Mouse (Mus musculus) gastrocnemius, postnatal 36 days (tissue): ENCODE results near the gene Gm11733. TPM values are rescaled to one million over a fixed set of nuclear protein-coding genes. Genes with fewer than 3 reads are reported as not detected.
A peak's percentile ranks its signal among the peaks of the same experiment; 100 is the strongest.

ENCODE experiments used
- DNase-seq, 2 experiments: peaks; one replicate each; pipeline ENCODE4 v3.0.0; 2022
- intact Hi-C: fragments of 180-260 bp; cut with DNase I; formaldehyde crosslinking; loops from one replicate; pipeline ENCODE4 v1.15.1; 2025
- total RNA-seq, 2 experiments: library from RNA; stranded (reverse); gene quantifications; 2 replicates each; pipeline ENCODE4 v1.2.3; 2021

The Gm11733 gene
- total RNA-seq, 2 experiments from 2014 or later = not detected

DNA sequence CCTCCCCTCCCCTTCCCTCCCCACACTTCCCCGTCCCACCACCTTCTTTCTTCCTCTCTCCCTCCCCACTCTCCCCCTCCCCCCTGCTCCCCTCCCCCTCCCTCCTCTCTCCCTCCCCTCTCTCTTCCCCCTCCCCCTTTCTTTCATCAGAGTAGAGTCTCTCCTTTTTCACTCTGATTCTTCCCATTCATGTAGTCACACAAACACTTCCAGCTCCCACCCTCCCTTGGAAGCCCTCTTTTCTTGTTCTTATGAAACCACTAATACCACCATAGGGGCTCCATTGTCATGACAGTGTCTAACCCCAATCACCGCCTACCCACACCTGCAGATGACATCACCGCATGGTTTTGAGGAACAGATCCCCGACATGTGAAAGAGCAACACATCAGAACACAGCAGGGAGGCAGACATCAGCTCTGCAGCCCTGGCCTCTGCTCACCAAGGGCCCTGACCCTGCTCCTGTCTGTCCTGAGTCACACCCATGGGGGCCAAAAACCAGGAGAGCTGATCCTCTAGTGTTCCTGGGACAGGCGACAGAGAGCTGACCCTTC, 7.5 kb upstream of the Gm11733 start:
- intact Hi-C loops = no loop called here
- no peak for DNase-seq

DNA sequence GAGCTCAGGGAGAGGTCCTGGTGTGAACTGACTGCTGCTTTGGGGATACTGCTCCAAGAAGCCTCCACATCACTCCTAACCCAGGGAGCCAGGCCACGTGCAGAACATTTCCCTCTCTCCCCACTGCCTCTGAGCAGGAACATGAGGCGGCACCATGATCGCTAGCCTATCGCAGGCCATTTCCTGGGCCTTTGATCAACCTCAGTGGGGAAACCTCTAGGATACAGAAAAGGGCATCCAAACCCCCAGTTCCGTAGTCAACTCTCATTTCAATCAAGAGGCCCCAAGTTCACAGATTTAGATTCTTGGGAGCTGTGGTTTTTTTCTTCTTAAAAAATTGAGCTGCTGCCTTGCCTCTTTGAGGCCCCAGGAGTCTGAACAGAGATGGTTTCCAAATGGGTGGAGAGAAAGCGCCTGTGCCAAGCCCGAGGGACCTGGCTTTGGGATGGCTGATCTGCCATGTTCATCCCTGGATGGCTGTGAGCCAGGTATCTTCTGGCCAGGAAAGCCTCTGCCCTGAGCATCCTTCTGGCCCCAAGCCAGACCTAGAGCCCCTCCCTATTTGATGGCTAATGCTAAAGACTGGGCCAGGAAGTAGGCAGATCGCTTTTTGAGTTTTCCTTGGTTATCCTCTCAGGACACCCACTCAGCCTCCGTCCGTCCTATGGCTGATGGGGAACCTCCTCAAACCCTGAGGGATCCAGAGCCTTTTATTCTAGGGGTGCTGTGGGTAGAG, 5.7 kb upstream of the Gm11733 start:
- intact Hi-C loops = no loop called here
- DNase-seq = peak; percentile 35 to 51

DNA sequence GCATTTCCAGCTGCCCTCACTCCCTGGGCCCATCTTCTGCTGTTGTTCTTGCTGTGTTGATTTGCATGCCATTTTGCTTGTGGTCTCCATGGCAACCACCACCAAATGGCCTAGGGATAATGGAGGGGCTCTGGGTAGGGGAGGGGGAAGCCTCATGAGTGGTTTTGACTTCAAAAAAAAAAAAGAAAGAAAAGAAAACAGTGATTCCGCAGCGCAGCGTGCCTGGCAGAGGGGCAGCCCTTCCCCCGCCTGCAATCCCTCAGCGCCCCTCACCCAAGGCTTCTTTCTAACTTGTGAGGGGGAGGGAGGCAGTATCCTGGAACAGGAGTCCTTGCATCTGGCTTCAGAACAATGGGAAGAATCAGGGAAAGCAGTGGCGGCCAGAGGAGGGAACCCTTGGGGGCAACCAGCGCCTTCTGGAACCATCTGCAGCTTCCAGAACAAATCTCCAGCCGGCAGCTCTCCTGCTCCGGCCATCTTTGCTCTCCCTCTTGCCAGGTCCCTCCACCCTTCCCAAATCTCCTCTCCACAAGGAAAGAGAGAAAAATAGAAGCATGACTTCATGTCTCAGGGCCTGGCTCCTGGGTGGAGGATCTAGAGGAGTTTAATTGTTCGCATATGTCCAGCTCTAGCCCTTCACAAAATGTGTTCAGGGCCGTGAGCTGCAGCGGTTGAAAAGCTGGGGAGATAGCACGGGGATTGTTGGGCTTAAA, 5.0 kb upstream of the Gm11733 start:
- DNase-seq = peak; percentile 39 to 58
- intact Hi-C loops = no loop called here

DNA sequence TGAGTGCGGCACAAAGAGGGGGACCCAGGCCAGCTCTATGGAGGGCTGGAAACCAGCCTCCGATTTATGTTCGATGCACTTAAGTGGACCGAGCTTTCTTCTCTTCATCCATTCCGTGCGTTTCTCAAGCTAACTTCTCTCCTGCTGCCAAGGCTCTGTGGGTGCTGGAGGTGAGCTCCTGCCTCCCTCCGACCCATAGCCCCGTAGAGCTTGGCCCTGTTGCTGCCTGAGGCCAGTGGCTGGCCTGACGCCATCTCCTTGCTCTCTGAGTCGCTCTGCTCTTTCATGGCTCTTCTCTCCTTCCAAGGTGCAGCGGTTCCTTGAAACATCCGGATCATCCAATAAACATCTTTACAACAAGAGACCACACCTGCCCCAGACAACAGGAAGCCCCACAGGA, 4.4 kb upstream of the Gm11733 start:
- no peak for DNase-seq
- intact Hi-C loops = loop anchor here (5.0 kb wide), 1 partner anchor 173 kb away; the partner anchor contains the start of gene Tnrc6c

DNA sequence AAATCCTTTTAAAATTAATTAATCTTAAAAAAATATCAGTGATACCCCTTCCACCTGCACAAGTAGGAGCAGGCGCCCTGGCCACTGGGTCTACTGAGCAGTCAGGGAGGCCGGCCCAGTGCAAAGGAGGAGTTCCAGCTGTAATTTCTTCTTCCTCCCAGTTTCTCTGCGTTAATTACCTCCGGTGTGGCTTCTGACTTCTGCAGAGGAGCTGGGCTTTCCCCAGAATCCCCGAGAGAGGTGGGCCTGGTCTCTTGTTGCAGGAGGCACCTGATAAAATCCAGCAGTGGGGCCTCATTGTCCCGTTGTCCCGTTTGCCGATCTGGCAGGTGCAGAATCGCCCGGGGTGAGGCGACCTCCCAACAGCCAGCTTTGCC, 1.9 kb upstream of the Gm11733 start:
- no peak for DNase-seq

DNA sequence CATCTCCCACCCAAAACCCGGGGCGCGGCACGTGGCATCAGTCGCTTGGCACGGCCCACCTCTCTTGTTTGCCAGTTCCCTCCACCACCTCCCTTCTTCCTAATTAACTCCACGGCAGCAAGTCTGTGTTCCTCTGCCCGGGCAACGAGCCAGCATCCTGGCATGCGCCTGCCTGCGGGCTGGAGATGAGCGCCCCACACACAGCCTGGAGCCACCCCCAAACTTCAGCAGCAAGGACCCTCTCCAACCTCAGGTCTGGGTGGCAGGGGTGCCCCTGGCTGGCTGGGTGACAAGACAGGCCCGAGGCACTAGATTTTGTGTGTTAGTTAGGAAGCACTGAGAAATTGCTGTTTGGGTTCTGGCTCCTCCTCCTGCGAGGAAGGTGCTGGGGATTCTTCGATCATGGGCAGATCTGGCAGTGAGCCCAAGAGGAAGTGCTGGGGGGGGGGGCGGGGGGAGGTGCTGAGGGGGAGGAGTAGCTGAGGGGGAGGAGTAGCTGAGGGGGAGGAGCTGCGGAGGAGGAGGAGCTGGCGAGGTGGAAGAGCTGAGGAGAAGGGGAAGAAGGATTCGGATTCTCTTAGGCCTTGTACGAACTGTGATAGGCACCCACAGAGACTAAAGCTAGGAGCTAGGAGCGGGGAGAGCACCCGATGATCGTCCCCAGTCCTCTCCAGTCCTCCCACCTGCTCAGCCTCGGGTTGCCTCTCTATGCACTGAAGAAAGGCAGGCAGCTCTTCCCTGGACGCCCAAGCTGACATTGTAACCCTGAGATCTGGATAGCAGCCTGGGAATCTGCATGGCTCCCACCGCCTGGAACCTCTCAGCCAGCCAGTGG, 1.3 kb upstream of the Gm11733 start:
- intact Hi-C loops = loop anchor here (5.0 kb wide), 1 partner anchor 169 kb away; the partner anchor contains the start of gene Tnrc6c
- peak; percentile 53 to 60 for DNase-seq

More for the DNA sequence above, 1.9 kb upstream of the Gm11733 start:
- intact Hi-C loops = loop anchor here (5.0 kb wide), 1 partner anchor 170 kb away; the partner anchor contains the start of gene Tnrc6c

DNA sequence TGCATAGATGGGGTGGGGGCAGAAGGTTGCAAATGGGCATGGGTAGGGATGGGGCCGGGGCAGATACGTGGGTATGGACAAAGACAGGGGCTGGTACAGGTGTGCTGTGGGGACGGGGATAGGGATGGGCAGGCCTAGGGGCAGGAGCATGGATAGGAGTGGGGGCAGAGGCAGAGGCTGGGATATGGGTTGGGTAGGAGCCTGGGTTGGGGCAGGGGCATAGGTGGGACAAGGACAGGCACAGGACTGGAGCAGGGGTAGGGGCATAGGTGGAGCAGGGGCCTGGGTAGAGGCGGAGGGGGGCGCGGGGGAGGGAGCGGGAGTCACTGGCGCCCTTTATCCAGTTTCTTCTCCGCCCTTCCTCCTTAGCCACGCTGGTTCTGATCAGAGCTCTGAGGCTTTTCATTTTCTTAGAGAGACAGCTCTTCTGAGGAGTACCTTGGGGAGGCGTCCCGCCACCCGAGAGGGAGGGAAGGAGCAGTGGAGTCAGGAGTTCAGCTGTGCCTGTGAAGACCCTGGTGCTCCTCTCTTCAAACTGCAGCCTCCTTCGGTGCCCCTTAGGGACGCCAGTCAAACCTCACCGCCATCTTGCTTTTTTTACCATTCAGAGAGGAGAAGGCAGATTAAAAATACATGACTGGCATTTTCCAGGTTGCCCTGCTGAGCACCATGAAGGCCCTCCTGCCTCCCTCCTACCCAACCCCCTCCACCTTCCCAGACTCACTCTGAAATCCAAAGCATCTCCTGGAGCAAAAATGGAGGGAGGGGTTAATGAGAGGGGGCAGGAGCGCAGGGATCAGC, 7.4 kb downstream of the Gm11733 start:
- no peak for DNase-seq
- intact Hi-C loops = no loop called here

DNA sequence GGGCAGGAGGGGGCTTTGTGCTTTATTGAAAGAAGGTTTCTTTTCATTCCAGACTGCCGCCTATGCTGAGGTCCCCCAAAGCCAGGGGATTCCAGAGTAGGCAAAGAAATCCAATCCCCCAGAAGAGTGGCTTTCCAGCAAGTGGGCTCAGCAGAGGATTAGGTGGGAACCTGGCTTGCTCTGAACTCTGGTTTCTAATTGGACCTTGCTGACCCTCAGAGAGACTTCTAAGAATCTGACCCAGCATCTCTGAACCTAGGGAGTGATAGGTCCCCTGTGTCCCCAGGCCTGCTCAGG, 8.0 kb downstream of the Gm11733 start:
- no peak for DNase-seq
- intact Hi-C loops = no loop called here

DNA sequence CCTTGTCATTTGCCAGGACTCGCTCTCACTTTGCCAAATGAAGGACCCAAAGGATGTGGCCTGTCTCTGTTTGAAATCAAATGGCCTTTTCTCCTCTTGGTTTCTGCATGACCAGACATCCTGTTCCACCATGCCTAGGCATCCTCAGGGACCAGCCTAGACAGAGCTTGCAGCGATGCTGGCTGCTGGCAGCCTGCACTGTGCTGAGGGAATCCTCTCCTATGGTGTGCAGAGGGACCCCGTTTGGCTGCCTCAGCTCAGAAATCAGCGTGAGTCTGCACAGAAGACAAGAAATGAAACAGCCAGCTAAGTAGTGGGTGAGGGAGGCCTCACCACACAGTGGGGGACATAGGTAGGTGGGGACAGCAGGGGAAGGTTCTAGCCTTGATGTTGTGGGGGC, 12.6 kb downstream of the Gm11733 start:
- intact Hi-C loops = no loop called here
- DNase-seq = no peak

DNA sequence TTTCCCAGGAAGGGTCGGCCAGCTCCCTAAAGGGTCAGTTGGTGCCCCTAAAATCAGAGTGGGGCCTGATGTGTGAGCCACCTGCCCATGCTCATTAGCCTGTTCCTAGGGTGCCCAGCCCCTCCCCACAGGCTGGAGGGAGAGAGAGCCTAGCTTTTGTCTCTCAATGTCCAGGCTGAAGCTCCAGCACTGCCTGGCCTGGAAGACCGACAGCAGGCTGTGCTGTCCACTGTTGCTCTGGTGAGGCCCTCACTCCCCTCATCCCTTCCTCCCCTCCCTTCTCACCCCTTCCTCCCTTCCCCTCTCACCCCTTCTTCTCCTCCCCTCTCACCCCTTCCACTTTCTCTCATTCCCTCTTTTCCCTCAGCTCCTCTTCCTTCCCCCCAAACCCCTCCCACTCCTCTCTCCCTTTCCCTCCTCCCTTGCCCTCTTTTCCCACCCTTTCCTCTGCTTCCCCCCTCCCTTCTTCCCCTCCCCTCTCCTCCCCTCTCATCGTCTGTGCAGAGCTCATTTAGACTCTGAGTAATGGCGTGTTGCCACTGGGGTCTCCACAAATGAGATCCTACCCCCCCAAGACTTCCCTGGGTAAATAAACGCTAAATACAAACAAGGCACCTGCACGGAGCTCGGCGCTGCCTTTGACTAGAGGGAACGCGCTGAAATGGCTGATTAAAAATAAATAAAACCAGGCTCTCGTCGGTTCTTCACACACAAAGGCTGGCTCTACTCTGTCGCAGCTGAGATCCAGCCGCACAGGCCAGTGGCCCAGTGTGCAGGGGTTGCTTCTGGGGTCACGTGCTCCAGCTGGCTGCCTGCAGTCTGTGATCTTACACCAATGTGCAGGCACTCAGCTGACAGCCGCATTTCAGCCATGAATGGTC, 13.3 kb downstream of the Gm11733 start:
- intact Hi-C loops = no loop called here
- DNase-seq = peak; percentile 41 to 42

DNA sequence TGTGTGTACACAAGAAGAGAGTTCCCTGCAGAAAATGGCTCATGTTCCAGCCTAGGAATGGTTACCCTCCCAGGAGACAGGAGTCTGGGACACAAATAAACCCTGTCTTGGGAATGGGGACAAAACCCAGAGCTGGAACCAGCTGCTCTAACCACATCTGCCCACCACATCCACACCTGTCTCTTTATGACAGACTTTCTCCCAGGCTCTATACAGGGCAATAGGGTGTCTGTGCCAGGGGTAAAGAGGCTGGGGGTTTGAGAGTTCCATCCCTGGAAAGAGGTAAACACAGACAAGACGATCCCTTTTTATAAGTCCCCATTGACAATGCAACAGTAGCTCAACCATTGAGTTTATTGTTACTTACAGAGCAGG, 14.0 kb downstream of the Gm11733 start:
- intact Hi-C loops = no loop called here
- no peak for DNase-seq

DNA sequence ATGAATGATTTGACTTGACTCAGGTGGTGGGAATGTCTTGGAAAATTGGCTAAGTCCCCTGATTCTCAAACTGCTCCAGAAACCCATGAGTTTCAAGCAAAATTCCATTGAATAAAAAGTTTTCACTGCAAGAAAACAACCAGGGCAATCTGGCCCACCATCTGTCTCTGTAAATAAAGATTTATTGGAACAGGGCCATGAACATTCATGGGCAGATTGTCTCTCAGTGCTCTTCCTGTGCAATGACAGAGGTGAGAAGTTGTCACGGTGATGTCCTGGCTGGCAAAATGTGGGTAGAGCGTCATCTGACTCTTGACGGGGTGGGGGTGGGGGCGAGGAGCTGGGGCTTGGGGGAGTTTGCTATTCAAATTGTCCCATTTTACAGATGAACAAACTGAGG, 24.8 kb downstream of the Gm11733 start:
- DNase-seq = no peak
- intact Hi-C loops = no loop called here

DNA sequence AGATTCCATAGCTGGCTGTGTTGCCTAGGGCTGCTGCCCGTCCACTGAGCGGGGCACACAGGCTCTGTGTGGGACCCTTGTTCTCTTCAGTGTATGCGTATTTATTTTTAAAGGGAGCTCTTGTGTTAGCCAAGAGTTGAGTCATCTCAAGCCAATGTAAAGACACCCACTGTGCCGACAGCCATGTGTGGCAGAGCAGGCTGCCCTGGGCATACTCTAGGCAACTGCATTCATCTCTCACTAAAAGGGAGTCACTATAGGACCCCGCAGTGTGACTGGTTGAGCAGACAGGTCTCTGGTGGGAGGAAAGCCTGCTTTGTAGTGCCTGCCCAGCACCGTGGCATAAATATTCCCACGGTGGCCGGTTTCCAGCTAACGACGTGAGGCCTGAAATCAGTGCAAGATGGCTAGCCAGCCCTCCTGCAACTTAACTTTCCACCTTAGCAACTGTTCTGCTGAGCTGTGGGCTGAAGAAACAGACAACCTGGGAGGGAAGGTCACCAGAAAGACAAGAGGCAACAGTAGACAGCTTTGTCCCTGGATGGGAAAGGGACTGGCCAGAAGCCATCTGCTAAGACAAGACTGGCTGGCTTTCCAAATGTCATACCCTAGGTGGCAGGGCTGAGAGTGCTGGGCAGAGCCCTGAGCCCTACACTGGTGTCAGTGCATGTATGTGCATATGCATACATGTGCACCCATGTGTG, 31.7 kb downstream of the Gm11733 start:
- DNase-seq = no peak
- intact Hi-C loops = no loop called here

DNA sequence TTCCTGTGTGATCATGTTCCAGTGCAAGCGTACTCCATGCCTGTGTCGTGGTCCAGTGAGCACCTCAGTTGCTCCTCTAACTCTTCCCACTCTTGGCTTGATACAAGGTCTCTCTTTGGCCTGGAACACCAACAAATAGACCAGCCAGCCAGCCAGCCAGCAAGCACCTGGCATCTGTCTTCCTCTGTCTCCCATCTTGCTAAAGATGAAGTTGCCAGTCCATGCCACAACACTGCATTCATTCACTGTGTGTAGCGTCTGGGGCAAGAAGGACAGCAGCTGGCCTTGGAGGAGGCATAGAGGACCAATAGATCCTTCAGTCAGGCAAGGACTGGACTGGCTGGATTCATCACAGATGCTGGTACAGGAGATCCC, 32.2 kb downstream of the Gm11733 start:
- no peak for DNase-seq
- intact Hi-C loops = no loop called here

DNA sequence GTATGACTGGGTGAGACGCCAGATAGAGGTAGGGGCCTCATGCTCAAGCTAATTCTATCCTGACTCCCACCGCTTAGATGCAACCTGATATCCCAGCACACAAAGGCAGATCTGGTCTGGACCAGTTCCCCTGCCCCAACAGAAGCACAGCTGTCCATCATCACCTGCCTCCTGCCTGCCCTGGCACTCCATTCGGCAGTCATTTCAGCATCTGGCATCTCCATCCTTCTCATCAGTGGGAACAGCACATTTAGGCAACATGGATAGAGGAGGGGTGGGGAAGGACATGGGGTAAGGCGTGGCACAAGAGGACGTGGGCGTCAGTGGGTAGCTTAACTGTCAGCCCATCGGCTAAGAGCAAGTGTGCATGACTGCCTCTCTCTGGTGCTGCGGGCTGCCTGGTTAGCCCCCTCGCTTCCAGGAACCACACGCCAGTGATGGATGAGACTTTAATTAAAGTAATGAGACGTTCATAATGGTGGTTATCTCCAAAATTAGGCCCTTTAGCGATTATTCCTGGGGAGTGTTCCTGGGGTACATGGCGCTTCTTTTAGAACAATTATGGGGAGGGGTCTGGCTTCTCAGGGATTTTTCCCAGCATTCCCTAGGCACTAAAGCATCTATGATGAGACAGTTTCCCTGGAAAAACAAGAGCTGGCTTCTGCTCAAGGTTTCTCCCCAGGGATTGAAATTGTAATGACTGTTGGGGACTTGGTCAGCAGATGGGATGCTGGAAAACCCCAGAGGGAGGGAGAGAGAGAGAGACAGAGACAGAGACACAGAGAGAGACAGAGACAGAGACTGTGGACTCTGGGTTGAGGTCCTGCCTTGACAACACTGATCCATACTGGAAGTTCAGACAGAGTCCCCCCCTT, 38.0 kb downstream of the Gm11733 start:
- no peak for DNase-seq
- intact Hi-C loops = no loop called here

DNA sequence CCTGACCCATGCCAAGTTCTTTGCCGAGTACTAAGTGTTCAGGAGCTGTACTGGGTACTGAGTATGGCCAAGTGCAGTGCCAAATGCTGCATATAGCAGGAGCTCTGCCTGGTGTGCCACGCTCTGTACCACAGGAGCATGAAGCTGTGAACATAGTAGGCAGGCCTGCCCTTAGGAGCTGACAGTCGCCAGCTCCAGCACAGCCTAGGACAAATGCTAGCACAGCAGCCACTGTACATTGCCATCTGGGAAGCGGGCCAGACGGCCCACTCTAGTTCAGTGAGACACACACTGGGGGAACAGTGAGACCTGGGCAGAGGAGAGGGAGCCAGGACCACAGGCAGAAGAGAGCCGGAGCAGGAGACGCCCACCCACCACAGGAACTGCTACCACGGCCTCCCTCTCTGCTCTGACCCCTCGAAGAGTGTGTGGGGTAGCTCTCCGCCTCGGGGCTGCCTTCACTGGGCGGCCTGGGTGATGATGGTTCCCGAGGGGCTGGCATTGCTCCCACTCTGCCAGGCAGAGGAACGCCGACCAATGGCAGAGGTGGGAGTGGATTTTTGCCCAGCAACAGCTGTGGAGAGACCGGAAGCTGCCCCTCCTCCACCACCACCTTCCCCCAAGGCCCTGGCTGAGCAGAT, 38.8 kb downstream of the Gm11733 start:
- intact Hi-C loops = no loop called here
- peak; percentile 54 for DNase-seq

DNA sequence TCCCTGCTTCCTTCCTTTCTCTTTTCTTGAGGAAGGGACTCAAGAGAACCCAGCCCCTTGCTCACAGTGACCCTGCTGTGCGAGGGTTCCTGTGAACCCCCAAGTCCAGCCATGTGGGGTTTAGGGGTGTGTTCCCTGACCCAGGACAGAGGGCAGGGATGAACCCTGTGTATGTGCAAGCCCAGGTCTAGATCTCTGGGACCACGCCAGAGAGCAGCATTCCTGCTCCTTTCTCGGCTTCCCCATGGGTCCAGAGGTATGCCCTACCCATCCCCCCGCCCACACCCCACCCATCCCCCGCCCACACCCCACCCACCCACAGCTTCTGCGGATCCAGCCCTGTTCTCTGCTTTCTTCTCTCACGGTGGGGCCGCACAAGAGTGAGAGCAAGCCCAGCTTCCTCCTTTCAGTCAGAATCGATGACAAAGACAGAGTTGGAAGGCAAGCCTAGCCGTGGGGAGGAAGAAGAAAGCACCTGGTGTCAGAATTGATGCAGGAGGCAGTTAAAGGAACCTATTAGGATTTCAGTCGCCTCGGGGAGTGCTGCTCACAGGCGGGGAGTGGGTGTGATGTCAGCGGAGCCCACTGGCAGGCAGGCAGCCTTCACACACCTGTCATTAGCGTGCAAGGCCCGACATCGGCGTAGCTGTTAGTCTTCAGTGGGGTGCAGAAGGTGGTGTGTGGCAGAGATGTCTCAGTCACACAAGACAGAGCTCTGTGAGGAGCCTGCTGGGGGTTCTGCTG, 41.6 kb downstream of the Gm11733 start:
- DNase-seq = no peak
- intact Hi-C loops = no loop called here
